Mouse (Mus musculus): ENCODE data around the gene Meox2. TPM values are rescaled to one million over a fixed set of nuclear protein-coding genes. Genes with fewer than 3 reads are reported as not detected.
"Not testable (repeated sequence)": the region's sequence is repeated elsewhere in the genome, so short reads cannot be mapped to it uniquely, and the experiment has no call there.

Meox2 gene
- 0.70 and 2.7 TPM in 2 replicates for polyA plus RNA-seq (2016; fragmentation: Nextera tagmentation; extraction: Ambion mirVana)

- Histone ChIP-seq H3K4me1 (peaks cover 28% of the 10 kb centered on the region), H3K9me3 (no peaks in the 10 kb centered on the region), H3K4me3 (peak within 1 kb of the TSS; percentile 65), H3K27me3 (replicated peaks; ENCODE audit: low read depth, poor library complexity, severe bottlenecking) (peaks cover 68% of the 10 kb centered on the region), H3K27ac (replicated peaks) (peak within 1 kb of the TSS; percentile 75), H3K36me3 (replicated peaks) (no peaks in the 10 kb centered on the region)
- peak; percentile 82 for DNase-seq (ENCODE audit: low spot score)
- WGBS, result under 1% methylated on average over 12 of the region's 12 CpGs
Observed at GRCm38 (mm10) chr12:37108390-37108738, at the start of gene Meox2. Gene Meox2, plus strand, starts transcription at chr12:37108540.

- no peaks in the 10 kb centered on the region for H3K4me1 ChIP-seq
- H3K27ac ChIP-seq (replicated peaks), result no peak overlapping the region
- no peaks in the 10 kb centered on the region for H3K27me3 ChIP-seq (replicated peaks; ENCODE audit: low read depth, poor library complexity, severe bottlenecking)
- H3K36me3 ChIP-seq (replicated peaks), result no peaks in the 10 kb centered on the region
- no peaks in the 10 kb centered on the region for H3K9me3 ChIP-seq
- H3K4me3 ChIP-seq, result no peak overlapping the region
- 60% methylated on average over 3 of the region's 3 CpGs for WGBS
- DNase-seq (ENCODE audit: low spot score), result no peak
Observed at GRCm38 (mm10) chr12:37072636-37073035, 35.7 kb upstream of the Meox2 start.

- no peaks in the 10 kb centered on the region for H3K27me3 ChIP-seq (replicated peaks; ENCODE audit: low read depth, poor library complexity, severe bottlenecking)
- no peaks in the 10 kb centered on the region for H3K9me3 ChIP-seq
- no peak for DNase-seq (ENCODE audit: low spot score)
- no peaks in the 10 kb centered on the region for H3K4me1 ChIP-seq
- H3K4me3 ChIP-seq, result no peak overlapping the region
- no peak overlapping the region for H3K27ac ChIP-seq (replicated peaks)
- H3K36me3 ChIP-seq (replicated peaks), result no peaks in the 10 kb centered on the region
- 68% methylated on average over 1 of the region's 1 CpGs for WGBS
Observed at GRCm38 (mm10) chr12:37077308-37077707, 31.0 kb upstream of the Meox2 start.

GRCm38 (mm10) chr12:37080005-37080404 lies 28.3 kb upstream of the Meox2 start:
- not testable (repeated sequence) for H3K4me3 ChIP-seq; DNase-seq (ENCODE audit: low spot score); H3K27ac ChIP-seq (replicated peaks); H3K4me1 ChIP-seq; H3K27me3 ChIP-seq (replicated peaks; ENCODE audit: low read depth, poor library complexity, severe bottlenecking); H3K36me3 ChIP-seq (replicated peaks); H3K9me3 ChIP-seq
- 58% methylated on average over 5 of the region's 5 CpGs for WGBS

- Histone ChIP-seq H3K9me3 (no peaks in the 10 kb centered on the region), H3K4me3 (no peak overlapping the region), H3K27me3 (replicated peaks; ENCODE audit: low read depth, poor library complexity, severe bottlenecking) (peaks cover 60% of the 10 kb centered on the region), H3K27ac (replicated peaks) (no peak overlapping the region), H3K36me3 (replicated peaks) (no peaks in the 10 kb centered on the region), H3K4me1 (peaks cover 28% of the 10 kb centered on the region)
- no peak for DNase-seq (ENCODE audit: low spot score)
- WGBS, result 27% methylated on average over 8 of the region's 8 CpGs
Observed at GRCm38 (mm10) chr12:37106541-37106940, 1.8 kb upstream of the Meox2 start.

GRCm38 (mm10) chr12:37107150-37107549 lies 1.2 kb upstream of the Meox2 start:
- peaks cover 66% of the 10 kb centered on the region for H3K27me3 ChIP-seq (replicated peaks; ENCODE audit: low read depth, poor library complexity, severe bottlenecking)
- H3K27ac ChIP-seq (replicated peaks), result no peak overlapping the region
- H3K9me3 ChIP-seq, result no peaks in the 10 kb centered on the region
- no peaks in the 10 kb centered on the region for H3K36me3 ChIP-seq (replicated peaks)
- 37% methylated on average over 2 of the region's 2 CpGs for WGBS
- H3K4me1 ChIP-seq, result peaks cover 28% of the 10 kb centered on the region
- no peak overlapping the region for H3K4me3 ChIP-seq
- no peak for DNase-seq (ENCODE audit: low spot score)

GRCm38 (mm10) chr12:37107713-37108389 lies 489 bp upstream of the Meox2 start:
- H3K4me1 ChIP-seq, result peaks cover 28% of the 10 kb centered on the region
- no peaks in the 10 kb centered on the region for H3K36me3 ChIP-seq (replicated peaks)
- H3K27me3 ChIP-seq (replicated peaks; ENCODE audit: low read depth, poor library complexity, severe bottlenecking), result peaks cover 68% of the 10 kb centered on the region
- DNase-seq (ENCODE audit: low spot score), result peak; percentile 24
- 19% methylated on average over 20 of the region's 20 CpGs for WGBS
- peak overlapping the region; percentile 75 for H3K27ac ChIP-seq (replicated peaks)
- H3K4me3 ChIP-seq, result peak overlapping the region; percentile 65
- H3K9me3 ChIP-seq, result no peaks in the 10 kb centered on the region

GRCm38 (mm10) chr12:37108819-37109473 lies 606 bp downstream of the Meox2 start:
- peak; percentile 56 for DNase-seq (ENCODE audit: low spot score)
- Histone ChIP-seq H3K36me3 (replicated peaks) (no peaks in the 10 kb centered on the region), H3K4me1 (peaks cover 28% of the 10 kb centered on the region), H3K9me3 (no peaks in the 10 kb centered on the region), H3K4me3 (peak overlapping the region; percentile 65), H3K27ac (replicated peaks) (0 out of 2 replicates have a peak overlapping the region, but pooled peaks have one; percentile 44), H3K27me3 (replicated peaks; ENCODE audit: low read depth, poor library complexity, severe bottlenecking) (peaks cover 68% of the 10 kb centered on the region)
- whole genome bisulfite sequencing, result 1% methylated on average over 29 of the region's 29 CpGs

- WGBS, result 6% methylated on average over 18 of the region's 18 CpGs
- no peaks in the 10 kb centered on the region for H3K36me3 ChIP-seq (replicated peaks)
- H3K27me3 ChIP-seq (replicated peaks; ENCODE audit: low read depth, poor library complexity, severe bottlenecking), result peaks cover 68% of the 10 kb centered on the region
- peak overlapping the region; percentile 65 for H3K4me3 ChIP-seq
- H3K4me1 ChIP-seq, result peaks cover 28% of the 10 kb centered on the region
- H3K9me3 ChIP-seq, result no peaks in the 10 kb centered on the region
- DNase-seq (ENCODE audit: low spot score), result no peak
- no peak overlapping the region for H3K27ac ChIP-seq (replicated peaks)
Observed at GRCm38 (mm10) chr12:37109474-37110012, 1.2 kb downstream of the Meox2 start.

- WGBS, result 56% methylated on average over 9 of the region's 9 CpGs
- H3K27me3 ChIP-seq (replicated peaks; ENCODE audit: low read depth, poor library complexity, severe bottlenecking), result peaks cover 63% of the 10 kb centered on the region
- H3K27ac ChIP-seq (replicated peaks), result no peak overlapping the region
- DNase-seq (ENCODE audit: low spot score), result no peak
- H3K9me3 ChIP-seq, result no peaks in the 10 kb centered on the region
- H3K36me3 ChIP-seq (replicated peaks), result no peaks in the 10 kb centered on the region
- H3K4me3 ChIP-seq, result peak overlapping the region; percentile 18; the same call in 1 of the 2 replicates
- H3K4me1 ChIP-seq, result peaks cover 28% of the 10 kb centered on the region
Observed at GRCm38 (mm10) chr12:37110977-37111376, 2.6 kb downstream of the Meox2 start.

GRCm38 (mm10) chr12:37119246-37119645 lies 10.9 kb downstream of the Meox2 start:
- Histone ChIP-seq H3K27ac (replicated peaks) (no peak overlapping the region), H3K4me1 (no peaks in the 10 kb centered on the region), H3K4me3 (no peak overlapping the region), H3K27me3 (replicated peaks; ENCODE audit: low read depth, poor library complexity, severe bottlenecking) (no peaks in the 10 kb centered on the region), H3K9me3 (no peaks in the 10 kb centered on the region), H3K36me3 (replicated peaks) (no peaks in the 10 kb centered on the region)
- 77% methylated on average over 5 of the region's 5 CpGs for WGBS
- no peak for DNase-seq (ENCODE audit: low spot score)

GRCm38 (mm10) chr12:37123763-37124162 lies 15.4 kb downstream of the Meox2 start:
- no peaks in the 10 kb centered on the region for H3K4me1 ChIP-seq
- no peaks in the 10 kb centered on the region for H3K36me3 ChIP-seq (replicated peaks)
- H3K9me3 ChIP-seq, result no peaks in the 10 kb centered on the region
- no peaks in the 10 kb centered on the region for H3K27me3 ChIP-seq (replicated peaks; ENCODE audit: low read depth, poor library complexity, severe bottlenecking)
- DNase-seq (ENCODE audit: low spot score), result no peak
- WGBS, result 96% methylated on average over 2 of the region's 2 CpGs
- no peak overlapping the region for H3K4me3 ChIP-seq
- no peak overlapping the region for H3K27ac ChIP-seq (replicated peaks)
